Comparison of ENCODE assay signal across 8 mouse cellular contexts in genomic region chr3:96559911-96560850, GRCm38 (mm10). TPM values are rescaled to one million over a fixed set of nuclear protein-coding genes. Genes with fewer than 3 reads are reported as not detected.
A peak's percentile ranks its signal among the peaks of the same experiment; 100 is the strongest.
DNase-seq lines count a peak whose midpoint lies in the region; ATAC-seq and TF ChIP-seq lines count a peak whose summit lies in the region.

No protein-coding gene starts in this region.

- WGBS in heart, adult 2 months, result 1% methylated on average over 23 of the region's 23 CpGs
- 78% methylated on average over 23 of the region's 23 CpGs for WGBS in hindbrain, postnatal 0 days
- WGBS in midbrain, embryonic 10.5 days, result 90% methylated on average over 23 of the region's 23 CpGs

- no peak for ATAC-seq in hindbrain, postnatal 0 days

- H3K9me3 ChIP-seq in erythroblast, embryonic 14.5 days (ENCODE audit: control insufficient read depth, low read length), result no peaks in the 10 kb centered on the region
- no peaks in the 10 kb centered on the region for H3K9me3 ChIP-seq in hindbrain, postnatal 0 days (ENCODE audit: low read length)
- no peaks in the 10 kb centered on the region for H3K9me3 ChIP-seq in midbrain, embryonic 10.5 days (replicated peaks)

- peaks cover 21% of the 10 kb centered on the region for H3K4me1 ChIP-seq in heart, adult 2 months (ENCODE audit: control insufficient read depth, insufficient read depth, low read length)
- H3K4me1 ChIP-seq in erythroblast, embryonic 14.5 days (ENCODE audit: control insufficient read depth), result peaks cover 53% of the 10 kb centered on the region
- H3K4me1 ChIP-seq in hindbrain, postnatal 0 days (ENCODE audit: insufficient read depth, low read length), result peaks cover 17% of the 10 kb centered on the region
- H3K4me1 ChIP-seq in midbrain, embryonic 10.5 days, result peaks cover 51% of the 10 kb centered on the region

- peak; percentile 53 to 69 for DNase-seq in heart, adult 2 months
- no peak for DNase-seq in heart, postnatal 25 days (ENCODE audit: low spot score)
- no peak for DNase-seq in hindbrain, postnatal 0 days (ENCODE audit: low spot score)
- DNase-seq in midbrain, embryonic 10.5 days (ENCODE audit: low spot score), result no peak
- DNase-seq in left cerebral cortex, postnatal 14 days (ENCODE audit: low spot score in 2 of 2), result no peak
- no peak for DNase-seq in left cerebral cortex, adult 11 months (ENCODE audit: low spot score)
- DNase-seq in left cerebral cortex, postnatal 4 days, result no peak

- peaks cover 6% of the 10 kb centered on the region; the same call in 1 of the 2 replicates for H3K79me2 ChIP-seq in heart, adult 2 months (replicated peaks; ENCODE audit: control insufficient read depth, insufficient read depth, low read length)

- H3K4me2 ChIP-seq in hindbrain, postnatal 0 days (ENCODE audit: low read depth, low read length), result peak overlapping the region; percentile 85

- TF ChIP-seq POLR2A in heart, adult 2 months (IDR thresholded peaks at IDR 0.05; ENCODE audit: insufficient read depth, low read depth, low read length), result peak; percentile 32

- peaks cover 16% of the 10 kb centered on the region for H3K36me3 ChIP-seq in heart, adult 2 months (ENCODE audit: control insufficient read depth, insufficient read depth, low read length)
- H3K36me3 ChIP-seq in erythroblast, embryonic 14.5 days (ENCODE audit: control insufficient read depth), result peaks cover 35% of the 10 kb centered on the region
- H3K36me3 ChIP-seq in hindbrain, postnatal 0 days (ENCODE audit: insufficient read depth, low read length), result peaks cover 15% of the 10 kb centered on the region
- H3K36me3 ChIP-seq in midbrain, embryonic 10.5 days, result peaks cover 23% of the 10 kb centered on the region

- H3K4me3 ChIP-seq in heart, adult 2 months, result peak overlapping the region; percentile 77
- peak overlapping the region; percentile 100 for H3K4me3 ChIP-seq in erythroblast, embryonic 14.5 days (replicated peaks)
- peak overlapping the region; percentile 73 for H3K4me3 ChIP-seq in hindbrain, postnatal 0 days (ENCODE audit: low read length)
- peak overlapping the region; percentile 81 for H3K4me3 ChIP-seq in midbrain, embryonic 10.5 days

- intact Hi-C loops in heart, adult 2 months (cut with DNase I), result loop anchor here (10.0 kb wide), 1 partner anchor 565 kb away; the partner anchor contains the start of gene Plekho1
- intact Hi-C loops in heart, postnatal 25 days (cut with DNase I), result no loop called here
- intact Hi-C loops in left cerebral cortex, postnatal 14 days (cut with DNase I), result no loop called here
- intact Hi-C loops in left cerebral cortex, postnatal 4 days (cut with DNase I), result no loop called here

- peak overlapping the region; percentile 100 for H3K9ac ChIP-seq in heart, adult 2 months (ENCODE audit: low read depth, low read length)
- H3K9ac ChIP-seq in hindbrain, postnatal 0 days (replicated peaks; ENCODE audit: low read length), result peak overlapping the region; percentile 90; the same call in 1 of the 2 replicates

- TF ChIP-seq CTCF in heart, adult 2 months (IDR thresholded peaks at IDR 0.05), result no peak
- TF ChIP-seq CTCF in hindbrain, postnatal 0 days (IDR thresholded peaks at IDR 0.05; ENCODE audit: low read depth), result no peak

- peak overlapping the region; percentile 96 for H3K27ac ChIP-seq in heart, adult 2 months
- no peak overlapping the region for H3K27ac ChIP-seq in hindbrain, postnatal 0 days
- 0 out of 2 replicates have a peak overlapping the region, but pooled peaks have one; percentile 9 for H3K27ac ChIP-seq in midbrain, embryonic 10.5 days (replicated peaks)

- H3K27me3 ChIP-seq in heart, adult 2 months (ENCODE audit: control insufficient read depth, insufficient read depth, low read length), result no peaks in the 10 kb centered on the region
- H3K27me3 ChIP-seq in erythroblast, embryonic 14.5 days (ENCODE audit: control insufficient read depth), result no peaks in the 10 kb centered on the region
- no peaks in the 10 kb centered on the region for H3K27me3 ChIP-seq in hindbrain, postnatal 0 days (ENCODE audit: insufficient read depth, low read length)
- no peaks in the 10 kb centered on the region for H3K27me3 ChIP-seq in midbrain, embryonic 10.5 days (ENCODE audit: low read depth, poor library complexity, severe bottlenecking)

- TF ChIP-seq EP300 in heart, adult 2 months (IDR thresholded peaks at IDR 0.05; ENCODE audit: insufficient read depth, low read depth, low read length), result no peak

RNA-seq across cellular contexts. Expression of gene Txnip, which starts 2.4 kb away (rescaled TPM):
- 100 to 1,000 TPM; 276 to 338 TPM for total RNA-seq in heart, adult 2 months (2021)
- polyA plus RNA-seq in heart, adult 2 months (2012; rRNA removed), result 515 and 744 TPM in 2 replicates
- total RNA-seq in heart, postnatal 25 days (2021), result 100 to 1,000 TPM; 341 to 607 TPM
- polyA plus RNA-seq in erythroblast, embryonic 14.5 days (2012), result 0.76 and 1.4 TPM in 2 replicates
- total RNA-seq in hindbrain, postnatal 0 days (2014; rRNA removed), result 192 and 222 TPM in 2 replicates
- 133 and 148 TPM in 2 replicates for polyA plus RNA-seq in hindbrain, postnatal 0 days (2015; fragmentation: Nextera tagmentation; extraction: Ambion mirVana)
- 31.5 and 41.7 TPM in 2 replicates for polyA plus RNA-seq in midbrain, embryonic 10.5 days (2016; fragmentation: Nextera tagmentation; extraction: Ambion mirVana)
- 10 to 100 TPM; 26.9 to 36.8 TPM for total RNA-seq in left cerebral cortex, postnatal 14 days (2021)
- total RNA-seq in left cerebral cortex, postnatal 4 days (2021), result 10 to 100 TPM; 65.2 to 69.2 TPM

RNA-seq across cellular contexts. Expression of gene Gm16253, which starts 16.6 kb away (rescaled TPM):
- 1 to 10 TPM; 1.8 to 2.8 TPM for total RNA-seq in heart, adult 2 months (2021)
- not detected in 2 replicates for polyA plus RNA-seq in heart, adult 2 months (2012; rRNA removed)
- 1 to 10 TPM; 1.1 to 2.1 TPM for total RNA-seq in heart, postnatal 25 days (2021)
- polyA plus RNA-seq in erythroblast, embryonic 14.5 days (2012), result not detected in 2 replicates
- not detected in 2 replicates for total RNA-seq in hindbrain, postnatal 0 days (2014; rRNA removed)
- polyA plus RNA-seq in hindbrain, postnatal 0 days (2015; fragmentation: Nextera tagmentation; extraction: Ambion mirVana), result 0.48 and 0.96 TPM in 2 replicates
- 0.62 and 1.6 TPM in 2 replicates for polyA plus RNA-seq in midbrain, embryonic 10.5 days (2016; fragmentation: Nextera tagmentation; extraction: Ambion mirVana)
- not detected for total RNA-seq in left cerebral cortex, postnatal 14 days (2021)
- total RNA-seq in left cerebral cortex, postnatal 4 days (2021), result not detected

RNA-seq across cellular contexts. Expression of gene Polr3gl, which starts 33.8 kb away (rescaled TPM):
- total RNA-seq in heart, adult 2 months (2021), result 10 to 100 TPM; 24.3 to 35.0 TPM
- 20.1 and 21.9 TPM in 2 replicates for polyA plus RNA-seq in heart, adult 2 months (2012; rRNA removed)
- 10 to 100 TPM; 25.2 to 25.9 TPM for total RNA-seq in heart, postnatal 25 days (2021)
- 1.1 TPM in 2 replicates for polyA plus RNA-seq in erythroblast, embryonic 14.5 days (2012)
- total RNA-seq in hindbrain, postnatal 0 days (2014; rRNA removed), result 10.7 and 11.2 TPM in 2 replicates
- 31.9 and 32.9 TPM in 2 replicates for polyA plus RNA-seq in hindbrain, postnatal 0 days (2015; fragmentation: Nextera tagmentation; extraction: Ambion mirVana)
- 25.2 and 31.8 TPM in 2 replicates for polyA plus RNA-seq in midbrain, embryonic 10.5 days (2016; fragmentation: Nextera tagmentation; extraction: Ambion mirVana)
- total RNA-seq in left cerebral cortex, postnatal 14 days (2021), result 10 to 100 TPM; 26.6 to 29.7 TPM
- total RNA-seq in left cerebral cortex, postnatal 4 days (2021), result 10 to 100 TPM; 28.0 to 28.1 TPM

RNA-seq across cellular contexts. Expression of gene Hfe2, which starts 35.2 kb away (rescaled TPM):
- total RNA-seq in heart, adult 2 months (2021), result 100 to 1,000 TPM; 289 to 295 TPM
- 199 and 261 TPM in 2 replicates for polyA plus RNA-seq in heart, adult 2 months (2012; rRNA removed)
- total RNA-seq in heart, postnatal 25 days (2021), result 100 to 1,000 TPM; 266 to 290 TPM
- not detected in 2 replicates for polyA plus RNA-seq in erythroblast, embryonic 14.5 days (2012)
- 0.78 and 1.9 TPM in 2 replicates for total RNA-seq in hindbrain, postnatal 0 days (2014; rRNA removed)
- 2.1 and 2.5 TPM in 2 replicates for polyA plus RNA-seq in hindbrain, postnatal 0 days (2015; fragmentation: Nextera tagmentation; extraction: Ambion mirVana)
- 1.5 and 2.1 TPM in 2 replicates for polyA plus RNA-seq in midbrain, embryonic 10.5 days (2016; fragmentation: Nextera tagmentation; extraction: Ambion mirVana)
- total RNA-seq in left cerebral cortex, postnatal 14 days (2021), result under 1 TPM; 0.18 to 0.42 TPM
- total RNA-seq in left cerebral cortex, postnatal 4 days (2021), result 1 to 10 TPM; 1.1 TPM

RNA-seq across cellular contexts. Expression of gene Ankrd34a, which starts 36.3 kb away (rescaled TPM):
- total RNA-seq in heart, adult 2 months (2021), result 1 to 10 TPM; 1.3 to 2.4 TPM
- 2.1 and 3.1 TPM in 2 replicates for polyA plus RNA-seq in heart, adult 2 months (2012; rRNA removed)
- 1 to 10 TPM; 1.9 to 2.4 TPM for total RNA-seq in heart, postnatal 25 days (2021)
- not detected in 2 replicates for polyA plus RNA-seq in erythroblast, embryonic 14.5 days (2012)
- 26.4 and 29.6 TPM in 2 replicates for total RNA-seq in hindbrain, postnatal 0 days (2014; rRNA removed)
- polyA plus RNA-seq in hindbrain, postnatal 0 days (2015; fragmentation: Nextera tagmentation; extraction: Ambion mirVana), result 14.2 and 15.3 TPM in 2 replicates
- 1.0 and 1.7 TPM in 2 replicates for polyA plus RNA-seq in midbrain, embryonic 10.5 days (2016; fragmentation: Nextera tagmentation; extraction: Ambion mirVana)
- total RNA-seq in left cerebral cortex, postnatal 14 days (2021), result 10 to 100 TPM; 69.9 to 72.6 TPM
- 10 to 100 TPM; 32.3 to 33.0 TPM for total RNA-seq in left cerebral cortex, postnatal 4 days (2021)

Comparison
In these comparisons a context has a peak if more than half of its experiments do, and no peak if none do; other contexts are left out.
1. DNase-seq: peak in heart, adult 2 months (2 of 2); none in heart, postnatal 25 days (single experiment), hindbrain, postnatal 0 days (single experiment), midbrain, embryonic 10.5 days (single experiment), left cerebral cortex, postnatal 14 days (0 of 2), left cerebral cortex, adult 11 months (single experiment) and left cerebral cortex, postnatal 4 days (single experiment).
2. Peak in every context shown above with its lines, with median percentiles within 50 percentile points of each other: H3K4me3 ChIP-seq.